28 mouse cellular contexts compared by ENCODE assay signal in the genomic region with DNA sequence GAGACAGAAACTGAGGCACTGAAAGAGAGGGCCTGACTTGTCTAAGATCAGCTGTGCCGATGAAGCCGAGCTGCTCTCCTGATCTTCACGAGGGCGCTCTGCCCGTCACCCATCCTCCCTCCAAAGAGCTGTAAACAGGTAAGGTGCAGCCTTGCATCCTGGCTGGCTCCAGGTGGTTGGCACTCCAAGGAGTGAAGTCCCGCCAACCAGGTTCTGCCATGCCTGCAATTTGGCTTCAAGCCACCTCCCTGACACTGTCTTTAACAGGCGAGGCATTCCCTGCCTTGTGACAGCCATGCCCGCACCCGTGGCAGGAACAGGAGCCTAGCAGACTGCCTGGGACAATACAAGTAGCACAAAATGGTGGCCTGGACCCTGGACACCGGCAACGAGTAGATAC. TPM values are rescaled to one million over a fixed set of nuclear protein-coding genes. Genes with fewer than 3 reads are reported as not detected.
A peak's percentile ranks its signal among the peaks of the same experiment; 100 is the strongest.
DNase-seq lines count a peak whose midpoint lies in the region; ATAC-seq and TF ChIP-seq lines count a peak whose summit lies in the region.
"Had no signal": no experiment of that assay in that cellular context is flagged by ENCODE, and none has a peak within 500 bp of the region (broad histone marks: within the 10 kb centered on the region; RNA-seq: fewer than 3 reads in every experiment).

No protein-coding gene starts in this region.

- H3K36me3 ChIP-seq in kidney, adult 2 months (ENCODE audit: control insufficient read depth, insufficient read depth, low read length), result no peaks in the 10 kb centered on the region; the same call in 1 of the 2 replicates
- peaks cover 39% of the 10 kb centered on the region for H3K36me3 ChIP-seq in liver, embryonic 12.5 days
- peaks cover 11% of the 10 kb centered on the region; the same call in 1 of the 2 replicates for H3K36me3 ChIP-seq in hindbrain, embryonic 12.5 days
- H3K36me3 ChIP-seq: forebrain, embryonic 10.5 days; limb, embryonic 10.5 days; stomach, embryonic 15.5 days had no signal

- no peaks in the 10 kb centered on the region for H3K27me3 ChIP-seq in kidney, adult 2 months (replicated peaks; ENCODE audit: control insufficient read depth, insufficient read depth, low read length)
- H3K27me3 ChIP-seq in liver, embryonic 12.5 days (replicated peaks), result no peaks in the 10 kb centered on the region
- no peaks in the 10 kb centered on the region for H3K27me3 ChIP-seq in hindbrain, embryonic 12.5 days
- H3K27me3 ChIP-seq: midbrain, embryonic 15.5 days; neural tube, embryonic 13.5 days; stomach, embryonic 15.5 days had no signal

- no peak overlapping the region for H3K4me3 ChIP-seq in kidney, adult 2 months (ENCODE audit: insufficient read depth, low read depth, low read length)
- no peak overlapping the region for H3K4me3 ChIP-seq in liver, embryonic 12.5 days
- no peak overlapping the region for H3K4me3 ChIP-seq in hindbrain, embryonic 12.5 days
- H3K4me3 ChIP-seq: forebrain, embryonic 10.5 days; heart, embryonic 12.5 days; hindbrain, embryonic 13.5 days; limb, embryonic 10.5 days; midbrain, embryonic 15.5 days; myocyte; neural tube, embryonic 13.5 days; stomach, embryonic 15.5 days had no signal

- no peaks in the 10 kb centered on the region for H3K4me1 ChIP-seq in kidney, adult 2 months (ENCODE audit: control insufficient read depth, insufficient read depth, low read length)
- H3K4me1 ChIP-seq in liver, embryonic 12.5 days, result peaks cover 10% of the 10 kb centered on the region; the same call in 1 of the 2 replicates
- no peaks in the 10 kb centered on the region for H3K4me1 ChIP-seq in hindbrain, embryonic 12.5 days
- H3K4me1 ChIP-seq: midbrain, embryonic 15.5 days had no signal

- no peak for TF ChIP-seq CTCF in kidney, adult 2 months (conservative IDR thresholded peaks at IDR 0.05; ENCODE audit: insufficient read depth, insufficient read length, low read depth, low read length)

- no peak for TF ChIP-seq POLR2A in kidney, adult 2 months (IDR thresholded peaks at IDR 0.05; ENCODE audit: low read depth, low read length)

- H3K27ac ChIP-seq in kidney, adult 2 months (ENCODE audit: insufficient read depth, low read depth, low read length), result no peak overlapping the region
- no peak overlapping the region for H3K27ac ChIP-seq in liver, embryonic 12.5 days
- H3K27ac ChIP-seq in hindbrain, embryonic 12.5 days, result no peak overlapping the region
- H3K27ac ChIP-seq: forebrain, embryonic 10.5 days; hindbrain, embryonic 13.5 days; limb, embryonic 10.5 days; macrophage; midbrain, embryonic 15.5 days; neural tube, embryonic 13.5 days; stomach, embryonic 15.5 days had no signal

- no peak overlapping the region for H3K4me2 ChIP-seq in liver, embryonic 12.5 days
- H3K4me2 ChIP-seq in hindbrain, embryonic 12.5 days (replicated peaks), result no peak overlapping the region
- H3K4me2 ChIP-seq: heart, embryonic 12.5 days; hindbrain, embryonic 13.5 days; midbrain, embryonic 15.5 days; neural tube, embryonic 13.5 days; stomach, embryonic 15.5 days had no signal

- H3K9ac ChIP-seq in liver, embryonic 12.5 days, result no peak overlapping the region
- H3K9ac ChIP-seq in hindbrain, embryonic 12.5 days, result no peak overlapping the region
- H3K9ac ChIP-seq: heart, embryonic 12.5 days; hindbrain, embryonic 13.5 days; midbrain, embryonic 15.5 days; neural tube, embryonic 13.5 days; stomach, embryonic 15.5 days had no signal

- DNase-seq in kidney, adult 2 months, result peak; percentile 49
- no peak for DNase-seq in kidney, postnatal 14 days
- DNase-seq in cerebellum, adult 11-12 months, result peak; percentile 86
- peak; percentile 87 for DNase-seq in cerebellum, adult 9-11 months
- peak; percentile 32 for DNase-seq in kidney, postnatal 10 days
- no peak for DNase-seq in adrenal gland, postnatal 25 days
- DNase-seq: gastrocnemius, postnatal 25 days; heart, adult 18-20 months; heart, postnatal 10 days; liver; right cerebral cortex, adult 18-20 months; thymus, adult 18-20 months; thymus, postnatal 4 days had no signal

- ATAC-seq in liver, embryonic 12.5 days, result no peak
- ATAC-seq in hindbrain, embryonic 12.5 days (ENCODE audit: low FRiP score), result no peak
- ATAC-seq: forebrain, embryonic 16.5 days; inflammation-experienced regulatory T-cells, adult 6 months; lung, postnatal 0 days; midbrain, embryonic 15.5 days had no signal

- H3K9me3 ChIP-seq in liver, embryonic 12.5 days (replicated peaks), result no peaks in the 10 kb centered on the region
- H3K9me3 ChIP-seq in hindbrain, embryonic 12.5 days (replicated peaks), result no peaks in the 10 kb centered on the region
- H3K9me3 ChIP-seq: forebrain, embryonic 10.5 days; heart, embryonic 12.5 days; hindbrain, embryonic 13.5 days; limb, embryonic 10.5 days; midbrain, embryonic 15.5 days; neural tube, embryonic 13.5 days; stomach, embryonic 15.5 days had no signal

- 74% methylated on average over 11 of the region's 11 CpGs for WGBS in kidney, adult 2 months
- WGBS in liver, embryonic 12.5 days (ENCODE audit: insufficient replicate concordance), result 84% methylated on average over 11 of the region's 11 CpGs
- WGBS in hindbrain, embryonic 12.5 days, result 88% methylated on average over 11 of the region's 11 CpGs

RNA-seq across cellular contexts. Expression of a gene that starts 8.2 kb away (rescaled TPM):
- 0.24 and 0.41 TPM in 2 replicates for polyA plus RNA-seq in kidney, adult 2 months (2012; rRNA removed)
- polyA plus RNA-seq in liver, embryonic 12.5 days (2016; fragmentation: Nextera tagmentation; extraction: Ambion mirVana), result 0.14 TPM in 1 of 2 replicates, not detected in the other
- total RNA-seq in adrenal gland, postnatal 25 days (2021), result 0.91 TPM in 1 of 2 replicates, not detected in the other
- polyA plus RNA-seq in hindbrain, embryonic 12.5 days (2016; fragmentation: Nextera tagmentation; extraction: Ambion mirVana), result 0.56 and 0.71 TPM in 2 replicates
- total RNA-seq: heart, postnatal 10 days had no signal
- polyA plus RNA-seq: forebrain, embryonic 16.5 days; limb, embryonic 10.5 days; liver, embryonic 16.5 days; myocyte had no signal

RNA-seq across cellular contexts. Expression of a gene that starts 8.5 kb away (rescaled TPM):
- polyA plus RNA-seq in kidney, adult 2 months (2012; rRNA removed), result 31.0 and 38.8 TPM in 2 replicates
- polyA plus RNA-seq in liver, embryonic 12.5 days (2016; fragmentation: Nextera tagmentation; extraction: Ambion mirVana), result 2.8 and 3.6 TPM in 2 replicates
- total RNA-seq in adrenal gland, postnatal 25 days (2021), result 12.7 and 26.6 TPM in 2 replicates
- 3.5 and 4.1 TPM in 2 replicates for polyA plus RNA-seq in hindbrain, embryonic 12.5 days (2016; fragmentation: Nextera tagmentation; extraction: Ambion mirVana)

RNA-seq across cellular contexts. Expression of a gene that starts 52.7 kb away (rescaled TPM):
- polyA plus RNA-seq in kidney, adult 2 months (2012; rRNA removed), result 13.2 and 13.4 TPM in 2 replicates
- polyA plus RNA-seq in liver, embryonic 12.5 days (2016; fragmentation: Nextera tagmentation; extraction: Ambion mirVana), result 4.9 and 8.3 TPM in 2 replicates
- 11.9 and 16.9 TPM in 2 replicates for total RNA-seq in adrenal gland, postnatal 25 days (2021)
- 20.0 and 20.1 TPM in 2 replicates for polyA plus RNA-seq in hindbrain, embryonic 12.5 days (2016; fragmentation: Nextera tagmentation; extraction: Ambion mirVana)

Comparison
In these comparisons a context has a peak if more than half of its experiments do, and no peak if none do; other contexts are left out.
1. DNase-seq: peak in kidney, adult 2 months (single experiment), cerebellum, adult 11-12 months (single experiment), cerebellum, adult 9-11 months (single experiment) and kidney, postnatal 10 days (single experiment); none in kidney, postnatal 14 days (single experiment) and adrenal gland, postnatal 25 days (single experiment).